Mouse (Mus musculus) v-Abl transformed pro-B cells (cell line): ENCODE results near the gene Odf3b.

Experiments used
- in situ Hi-C, 2 experiments: fragments of 400-800 bp; cut with MboI; formaldehyde crosslinking; loops; one replicate each; pipeline ENCODE4 v1.15.1; 2025; ENCODE audit not compliant: unreplicated experiment in 2 of 2

The Odf3b gene

GRCm38 (mm10) chr15:89378831-89379401 is at the start of gene Odf3b:
Gene Odf3b, minus strand, starts transcription at chr15:89379282.
- in situ Hi-C loops, result loop anchor here (5.0 to 10.0 kb wide), 3 partner anchors 134 to 554 kb away; no protein-coding TSS in a partner anchor

GRCm38 (mm10) chr15:89428136-89428790 is 49.2 kb upstream of the Odf3b start:
- in situ Hi-C loops, result loop anchor here in 1 of 2 experiments (5.0 kb wide), 1 partner anchor 56 kb away; the partner anchor contains the start of gene Sco2

DNA sequence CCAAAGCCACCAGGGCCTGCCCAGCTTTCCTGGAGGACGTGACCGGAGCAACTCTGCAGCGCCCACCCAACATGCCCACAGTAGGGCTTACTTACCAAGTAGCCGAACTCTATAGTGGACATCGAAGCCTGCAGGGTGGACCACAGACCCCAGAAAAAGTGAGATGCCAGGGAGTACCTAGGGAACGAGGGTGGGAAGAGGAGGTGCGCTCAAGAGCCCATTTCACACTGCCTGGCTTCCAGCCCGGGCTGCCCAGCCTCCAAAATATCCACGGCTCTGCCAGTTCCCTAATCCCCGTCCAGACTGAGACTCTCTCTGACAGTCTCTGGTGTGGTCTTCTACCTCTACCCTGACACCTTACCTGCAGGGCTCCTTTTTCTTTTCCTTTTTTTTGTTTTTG is 47.6 kb upstream of the Odf3b start:
- in situ Hi-C loops, result loop anchor here in 1 of 2 experiments (5.0 kb wide), 1 partner anchor 54 kb away; the partner anchor contains the start of gene Sco2

DNA sequence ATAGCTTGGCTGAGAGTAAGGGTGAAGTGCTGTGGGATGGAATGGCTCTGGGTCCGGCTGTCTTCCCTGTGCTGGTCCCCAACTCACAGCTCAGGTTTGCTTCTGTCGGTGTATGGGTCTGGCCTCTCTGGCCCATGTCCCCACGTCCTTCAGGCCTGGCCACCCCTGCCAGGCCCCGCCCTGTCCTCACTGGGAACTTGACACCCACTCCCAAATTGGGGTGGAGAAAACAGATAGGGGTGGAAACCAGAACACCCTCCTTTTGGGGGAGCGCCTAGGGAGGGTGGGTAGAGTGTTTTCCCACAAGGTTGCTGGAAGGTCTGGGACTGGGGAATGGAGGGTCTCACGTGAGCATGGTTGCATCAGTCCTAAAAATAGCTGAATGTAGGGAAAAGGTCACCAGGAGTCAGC is 46.6 kb upstream of the Odf3b start, which contains the start of gene Cpt1b:
Cpt1b (minus strand) TSS at position 153 of the 411 bp plus-strand sequence.
- in situ Hi-C loops, result loop anchor here in 1 of 2 experiments (5.0 kb wide), 1 partner anchor 53 kb away; the partner anchor contains the start of gene Sco2

DNA sequence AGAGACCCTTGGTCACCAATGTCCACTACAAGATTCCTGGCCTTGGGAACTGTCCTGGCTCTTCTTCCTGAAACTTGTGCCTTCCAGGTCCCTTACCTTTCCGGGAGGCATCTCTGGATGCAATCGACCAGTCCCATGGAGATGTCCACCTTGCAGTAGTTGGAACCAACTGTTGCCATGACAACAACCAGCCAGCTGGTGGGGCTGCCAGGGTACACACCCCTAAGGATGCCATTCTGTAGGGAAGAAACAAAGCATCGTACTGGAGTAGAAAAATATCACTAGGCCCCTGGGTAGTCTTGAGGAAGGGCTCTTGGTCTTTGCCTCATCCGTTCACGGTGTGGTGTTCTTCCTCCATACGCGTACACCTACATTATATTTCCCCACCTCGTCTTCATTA is 45.5 kb upstream of the Odf3b start:
- in situ Hi-C loops, result loop anchor here in 1 of 2 experiments (5.0 kb wide), 1 partner anchor 52 kb away; the partner anchor contains the start of gene Sco2

DNA sequence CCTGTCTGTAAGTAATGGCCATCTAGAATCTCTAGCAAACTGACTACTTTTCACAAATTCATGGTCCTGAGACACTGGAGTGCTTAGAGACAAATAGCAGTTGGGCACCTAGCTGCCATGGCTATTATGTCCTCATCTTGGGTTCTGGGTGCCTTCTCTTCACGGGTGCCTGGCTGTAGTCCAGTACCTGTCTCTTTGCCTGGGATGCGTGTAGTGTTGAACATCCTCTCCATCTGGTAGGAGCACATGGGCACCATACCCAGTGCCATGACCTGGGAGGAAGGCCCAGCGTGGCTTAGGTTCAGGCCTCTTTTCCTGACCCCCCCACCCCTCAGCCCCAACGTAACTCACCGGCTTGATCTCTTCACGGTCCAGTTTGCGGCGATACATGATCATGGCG is 42.9 kb upstream of the Odf3b start:
- in situ Hi-C loops, result no loop called here

DNA sequence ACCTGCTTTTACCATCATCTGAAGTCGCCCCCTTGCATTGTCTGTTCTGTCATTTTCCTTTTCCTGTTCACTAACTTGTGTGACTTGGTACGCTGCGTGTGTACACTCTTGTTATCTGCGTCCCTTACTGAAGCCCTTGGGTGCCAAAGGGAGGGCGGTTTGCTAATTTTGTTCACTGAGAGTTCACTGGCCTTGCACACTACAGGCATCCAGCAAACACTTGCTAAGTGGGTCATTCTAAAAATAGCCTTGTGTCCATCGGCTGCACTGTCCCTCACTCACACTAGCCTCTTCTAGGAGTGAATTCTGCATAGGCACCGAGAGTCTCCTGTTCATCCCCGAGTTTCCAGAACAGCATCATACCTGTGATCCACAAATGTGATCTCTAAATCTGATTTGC is 36.2 kb upstream of the Odf3b start:
- in situ Hi-C loops, result no loop called here

GRCm38 (mm10) chr15:89410118-89410517 is 31.0 kb upstream of the Odf3b start, which contains the start of gene Syce3:
Gene Syce3, minus strand, starts transcription at chr15:89410503.
- in situ Hi-C loops, result no loop called here

GRCm38 (mm10) chr15:89406691-89407090 is 27.6 kb upstream of the Odf3b start:
- in situ Hi-C loops, result no loop called here

- in situ Hi-C loops, result no loop called here
These were observed 25.9 kb upstream of the Odf3b start for GRCm38 (mm10) chr15:89404831-89405623.

DNA sequence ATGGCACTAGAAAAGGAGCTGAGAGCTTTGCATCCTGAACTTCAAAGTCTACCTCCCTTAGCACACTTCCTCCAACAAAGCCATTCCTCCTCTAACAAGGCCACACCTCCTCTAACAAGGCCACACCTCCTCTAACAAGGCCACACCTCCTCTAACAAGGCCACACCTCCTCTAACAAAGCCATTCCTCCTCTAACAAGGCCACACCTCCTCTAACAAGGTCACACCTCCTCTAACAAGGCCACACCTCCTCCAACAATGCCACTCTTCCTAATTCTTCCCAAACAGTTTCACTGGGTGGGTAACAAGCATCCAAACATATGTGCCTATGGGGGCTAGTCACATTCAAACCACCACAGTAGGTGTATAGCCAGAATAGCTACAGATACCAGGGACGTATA is 23.4 kb upstream of the Odf3b start:
- in situ Hi-C loops, result no loop called here

GRCm38 (mm10) chr15:89399716-89400115 is 20.6 kb upstream of the Odf3b start:
- in situ Hi-C loops, result no loop called here

DNA sequence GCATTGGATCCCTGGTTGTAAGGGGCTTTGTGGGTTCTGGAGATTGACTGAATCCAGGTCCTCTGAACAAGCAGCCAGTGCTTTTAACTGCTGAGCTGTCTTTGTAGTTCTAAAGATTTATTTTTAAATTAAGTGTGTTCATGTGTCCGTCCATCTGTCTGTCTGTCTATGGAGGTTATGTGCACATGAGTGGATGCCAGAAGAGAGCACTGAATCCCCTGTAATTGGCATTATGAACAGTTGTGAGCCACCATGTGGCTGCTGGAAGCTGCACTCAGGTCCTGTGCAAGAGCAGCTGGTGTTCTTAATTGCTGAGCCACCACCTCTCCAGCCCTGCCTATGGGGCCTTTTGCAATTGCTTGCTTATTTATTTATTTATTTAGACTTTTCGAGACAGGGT is 19.1 kb upstream of the Odf3b start:
- in situ Hi-C loops, result no loop called here

- in situ Hi-C loops, result no loop called here
These were observed 17.8 kb upstream of the Odf3b start for GRCm38 (mm10) chr15:89396883-89397282.

- in situ Hi-C loops, result no loop called here
These were observed 11.0 kb upstream of the Odf3b start for GRCm38 (mm10) chr15:89390081-89390480.

- in situ Hi-C loops, result no loop called here
These were observed 8.0 kb upstream of the Odf3b start for GRCm38 (mm10) chr15:89387127-89387526.

DNA sequence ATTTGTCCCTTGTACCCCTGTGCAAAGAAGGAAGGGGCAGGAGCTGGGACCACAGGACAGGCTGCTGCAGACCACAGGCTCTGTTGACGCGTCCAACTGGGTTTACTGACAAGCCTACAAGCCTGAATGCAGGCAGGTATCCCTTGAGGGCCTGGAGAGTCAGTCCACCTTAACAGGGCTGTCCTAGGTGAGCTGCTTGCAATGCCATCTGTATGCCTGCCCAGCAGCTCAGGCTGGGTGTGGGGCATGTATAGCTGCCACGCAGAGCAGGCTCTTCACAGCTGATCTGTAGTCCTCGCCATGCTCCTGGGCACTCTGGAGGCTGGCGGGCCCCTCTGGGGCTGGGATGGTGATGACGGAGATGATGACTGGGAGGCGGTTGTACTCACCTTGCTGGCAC is 5.5 kb upstream of the Odf3b start, which contains the start of gene Klhdc7b:
Klhdc7b (plus strand) TSS at position 301 of the 400 bp plus-strand sequence.
- in situ Hi-C loops, result no loop called here

DNA sequence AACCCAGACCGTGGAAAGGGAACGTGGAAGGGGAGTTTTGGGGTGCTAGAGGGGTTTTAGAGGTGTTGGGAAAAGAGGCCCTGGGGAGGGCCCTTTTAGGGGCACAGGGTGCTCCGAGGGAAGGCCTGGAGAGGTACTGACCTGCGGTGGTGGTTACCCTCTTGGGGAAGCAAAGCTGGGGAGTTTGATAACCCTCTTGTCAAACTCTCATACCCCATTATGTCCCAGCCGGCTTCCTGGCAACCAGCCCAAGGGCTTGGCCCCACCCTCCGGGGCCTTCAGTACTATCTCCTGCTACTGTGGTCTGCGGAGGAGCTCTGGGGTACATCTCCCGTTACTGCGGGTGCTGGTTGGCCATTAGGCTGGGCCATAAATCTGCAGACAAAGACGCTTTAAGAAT is 347 bp upstream of the Odf3b start:
- in situ Hi-C loops, result loop anchor here (5.0 to 10.0 kb wide), 3 partner anchors 135 to 555 kb away; no protein-coding TSS in a partner anchor

DNA sequence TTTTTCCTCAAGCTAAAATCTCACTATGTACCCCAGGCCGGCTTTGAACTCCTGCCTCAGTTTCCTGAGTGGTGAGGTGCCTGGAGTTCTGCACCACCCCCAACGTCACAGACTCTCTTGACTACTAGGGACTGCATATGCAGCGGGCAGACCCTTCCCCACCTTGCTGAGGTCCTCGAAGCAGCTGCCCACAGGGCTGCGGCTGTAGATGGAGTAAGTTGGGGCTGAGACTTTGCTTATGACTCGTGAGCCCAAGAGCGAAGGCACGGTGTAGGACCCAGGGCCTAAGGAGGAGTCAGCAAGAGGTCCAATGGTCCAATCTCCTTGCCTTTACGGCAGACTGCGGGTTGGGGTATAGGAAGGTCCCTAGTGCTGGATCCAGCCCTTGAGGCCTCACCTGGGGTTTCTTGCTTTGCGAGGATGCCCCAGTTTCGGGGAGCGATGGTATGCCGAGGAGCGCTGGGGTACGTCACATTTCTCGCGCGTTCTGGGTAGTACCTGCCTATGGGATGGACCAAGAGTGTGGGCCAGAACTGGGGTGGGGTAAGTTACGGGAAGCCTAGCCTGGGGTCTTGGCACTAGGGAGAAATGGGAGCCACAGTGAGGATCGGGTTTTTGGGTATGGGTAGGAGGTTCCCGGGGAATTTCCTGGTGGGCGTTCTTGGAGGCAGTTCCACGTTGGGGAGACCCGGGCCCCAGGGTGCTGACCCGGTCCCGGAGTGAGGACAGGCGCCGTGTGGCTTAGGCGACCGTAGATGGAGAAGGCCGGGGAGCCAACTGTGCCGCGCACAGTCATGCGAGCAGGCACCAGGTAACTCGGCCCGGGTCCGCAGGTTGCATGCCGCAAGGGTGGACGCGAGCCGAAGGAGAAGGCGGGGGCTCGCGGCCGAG is 899 bp downstream of the Odf3b start:
- in situ Hi-C loops, result loop anchor here (5.0 to 10.0 kb wide), 3 partner anchors 133 to 553 kb away; no protein-coding TSS in a partner anchor

DNA sequence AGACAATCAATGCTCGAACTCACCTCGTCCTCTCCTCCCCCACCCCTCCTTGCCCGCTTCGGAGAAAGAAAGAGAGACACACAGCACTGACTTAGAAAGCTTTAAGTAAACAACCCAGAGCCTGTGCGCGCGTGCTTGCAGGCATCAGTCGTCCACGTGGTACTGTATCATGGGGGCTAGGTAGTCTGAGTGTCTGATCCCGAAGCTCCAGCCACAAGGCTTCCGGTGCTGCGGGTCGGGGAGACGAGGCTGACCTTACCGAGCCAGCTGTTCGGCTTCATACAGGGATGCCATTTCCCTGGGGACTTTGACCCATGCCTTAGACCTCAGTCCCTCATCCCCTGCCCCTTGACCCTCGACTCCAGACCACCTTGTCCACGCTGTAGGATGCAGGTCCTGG is 1.7 kb downstream of the Odf3b start:
- in situ Hi-C loops, result loop anchor here (5.0 to 10.0 kb wide), 3 partner anchors 133 to 553 kb away; no protein-coding TSS in a partner anchor
